Mouse (Mus musculus): ENCODE data around the gene Rcan3.

DNA sequence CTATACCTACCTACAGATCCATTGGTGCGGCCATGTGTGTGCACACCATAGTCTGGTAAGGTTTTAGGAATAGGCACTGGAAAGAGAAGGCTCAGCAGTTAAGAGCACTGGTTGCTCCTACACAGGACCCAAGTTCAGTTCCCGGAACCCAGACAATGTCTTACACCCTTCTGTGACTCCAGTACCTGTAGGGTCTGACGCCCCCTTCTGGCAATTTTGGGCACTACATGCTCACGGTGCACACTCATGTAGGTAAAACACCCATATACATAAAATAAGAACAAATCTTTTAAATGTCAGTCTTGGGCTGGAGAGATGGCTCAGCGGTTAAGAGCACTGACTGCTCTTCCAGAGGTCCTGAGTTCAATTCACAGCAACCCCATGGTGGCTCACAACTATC is 60.4 kb downstream of the Rcan3 start:
- TF ChIP-seq CTCF (IDR thresholded peaks at IDR 0.05; ENCODE audit: low read depth) (peak; percentile 55), EP300 (IDR thresholded peaks at IDR 0.05; ENCODE audit: low read depth) (no peak)
